Mouse (Mus musculus) lung, postnatal 14 days (tissue): ENCODE data around the gene Antxr1.
"Not testable (repeated sequence)": the region's sequence is repeated elsewhere in the genome, so short reads cannot be mapped to it uniquely, and the experiment has no call there.

Source experiments
- DNase-seq: peaks from one replicate; pipeline ENCODE4 v3.0.0; 2021

Gene Antxr1

GRCm38 (mm10) chr6:87099671-87100296, 235.8 kb downstream of the Antxr1 start:
- DNase-seq = no peak

DNA sequence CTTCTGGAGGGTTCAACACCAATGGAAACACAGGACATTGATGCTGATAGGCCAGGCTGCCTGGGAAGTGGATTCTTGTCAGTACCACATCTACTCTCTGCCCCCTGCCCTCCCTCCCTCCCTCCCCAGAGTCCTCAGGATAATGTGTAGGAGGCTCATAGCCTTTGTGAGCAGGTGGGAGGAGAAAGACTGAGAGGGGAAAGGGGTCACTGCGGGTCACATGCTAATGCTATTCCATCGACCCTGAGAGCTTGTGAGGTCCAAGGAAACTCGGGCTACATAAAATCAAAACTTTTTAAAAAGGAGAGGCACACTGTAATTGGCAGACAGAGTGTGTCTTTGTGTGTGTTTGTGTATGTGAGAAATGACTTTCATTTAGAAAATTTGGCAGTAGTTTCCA, 236.4 kb downstream of the Antxr1 start:
- no peak for DNase-seq

GRCm38 (mm10) chr6:87093631-87094030, 242.0 kb downstream of the Antxr1 start:
- DNase-seq = not testable (repeated sequence)

- DNase-seq = no peak
Measured at GRCm38 (mm10) chr6:87092476-87092875, 243.1 kb downstream of the Antxr1 start.

DNA sequence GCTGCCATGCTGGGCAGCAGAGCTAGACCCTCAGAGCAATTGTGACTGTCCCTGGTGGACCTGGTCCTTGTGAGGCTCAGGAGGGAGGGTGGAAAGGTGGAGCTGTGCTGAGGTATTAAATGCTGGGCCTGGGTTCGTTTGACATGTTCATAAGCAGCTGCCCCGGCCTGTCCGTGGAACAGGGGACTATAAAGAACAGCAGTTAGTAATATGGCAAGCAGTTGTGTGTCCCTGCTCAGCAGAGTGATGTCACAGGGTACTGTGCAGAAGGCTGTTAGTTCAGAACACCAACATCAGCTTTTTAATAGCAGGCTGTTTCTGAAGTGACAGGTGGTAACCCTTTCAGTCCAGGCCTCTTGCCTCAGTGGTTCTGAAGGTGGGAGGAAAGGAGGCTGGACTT, 244.7 kb downstream of the Antxr1 start:
- no peak for DNase-seq

DNA sequence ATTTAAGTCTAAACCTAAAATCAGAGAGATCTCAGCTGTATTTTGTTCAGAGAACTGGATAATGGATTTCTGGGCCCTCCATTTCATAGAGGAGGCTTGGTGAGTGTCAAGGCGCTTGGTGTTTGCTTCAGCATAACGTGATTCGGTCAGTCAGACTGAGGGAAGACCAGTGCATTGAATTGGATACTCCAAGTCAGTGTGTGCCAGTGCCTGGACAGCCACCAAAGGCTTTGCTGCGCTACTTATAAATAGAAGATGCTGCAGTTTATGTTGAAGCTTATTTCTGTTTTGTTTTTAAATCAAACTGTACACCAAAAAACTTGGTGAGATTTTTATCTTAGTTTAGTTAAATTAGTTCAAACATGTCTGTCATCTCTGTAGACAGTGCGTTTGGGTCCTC, 247.3 kb downstream of the Antxr1 start:
- no peak for DNase-seq

DNA sequence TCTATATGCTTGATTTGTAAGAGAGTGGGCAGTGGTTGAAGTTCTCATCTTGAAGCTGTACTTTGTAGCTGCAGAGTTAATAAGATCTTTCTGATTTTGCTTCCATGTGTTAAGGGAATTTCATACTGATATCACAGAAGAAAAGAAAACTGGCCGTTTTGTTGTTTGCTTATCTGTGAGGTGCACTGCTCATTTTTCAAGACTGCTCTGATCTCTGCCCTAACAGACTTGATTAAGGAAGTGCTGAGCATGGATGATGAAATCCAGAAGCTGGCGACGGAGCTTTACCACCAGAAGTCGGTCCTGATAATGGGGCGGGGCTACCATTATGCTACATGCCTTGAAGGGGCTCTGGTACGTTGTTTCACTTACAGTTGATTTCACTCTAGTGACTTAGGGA, 250.6 kb downstream of the Antxr1 start:
- no peak for DNase-seq
